18 mouse cellular contexts compared by ENCODE assay signal in the genomic region with DNA sequence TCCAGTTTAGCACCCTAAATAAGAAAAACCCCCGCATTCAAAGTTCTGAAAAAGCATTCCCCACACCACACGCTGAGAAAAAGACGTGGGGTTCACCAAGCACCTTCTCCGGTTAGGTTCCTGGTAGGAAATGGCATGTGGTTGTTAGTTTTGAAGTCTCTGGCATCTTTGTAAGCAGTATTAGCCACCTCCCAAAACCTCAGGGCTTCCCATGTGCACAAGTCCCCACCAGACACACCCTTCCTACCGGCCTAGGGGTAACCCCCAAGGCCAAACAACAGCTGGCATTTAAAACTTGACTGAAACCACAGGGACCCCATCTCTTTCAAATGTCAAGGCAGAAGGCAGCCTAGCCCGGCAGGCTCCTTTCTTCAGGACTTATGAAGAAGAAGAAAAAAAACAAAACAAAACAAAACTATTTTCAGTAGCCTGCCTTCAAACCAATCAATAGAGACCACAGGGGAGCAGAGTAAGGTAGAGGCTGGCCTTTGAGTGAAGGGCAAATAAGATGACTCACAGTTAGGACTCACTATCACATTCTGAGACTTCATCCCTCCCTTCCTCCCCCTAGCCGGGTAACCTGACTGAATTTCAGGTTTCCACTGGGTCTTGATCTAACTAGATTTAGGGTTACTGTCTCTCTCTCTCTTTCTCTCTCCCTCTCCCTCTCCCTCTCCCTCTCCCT.
DNase-seq lines count a peak whose midpoint lies in the region; ATAC-seq and TF ChIP-seq lines count a peak whose summit lies in the region.
"Had no signal": no experiment of that assay in that cellular context is flagged by ENCODE, and none has a peak within 500 bp of the region (broad histone marks: within the 10 kb centered on the region; RNA-seq: fewer than 3 reads in every experiment).

No protein-coding gene starts in this region.

- no peaks in the 10 kb centered on the region for H3K9me3 ChIP-seq in forebrain, embryonic 10.5 days
- no peaks in the 10 kb centered on the region for H3K9me3 ChIP-seq in forebrain, embryonic 11.5 days (ENCODE audit: control insufficient read depth, low read length)
- H3K9me3 ChIP-seq in E14TG2a.4 (ENCODE audit: low read length) = no peaks in the 10 kb centered on the region
- H3K9me3 ChIP-seq: limb, embryonic 12.5 days; neural tube, embryonic 12.5 days had no signal

- H3K4me1 ChIP-seq in forebrain, embryonic 10.5 days = peaks cover 55% of the 10 kb centered on the region
- peaks cover 13% of the 10 kb centered on the region for H3K4me1 ChIP-seq in forebrain, embryonic 11.5 days (replicated peaks; ENCODE audit: control insufficient read depth, insufficient read depth, low read length)
- H3K4me1 ChIP-seq in E14TG2a.4 (replicated peaks; ENCODE audit: low read depth, low read length) = peaks cover 67% of the 10 kb centered on the region

- TF ChIP-seq CTCF in E14TG2a.4 (conservative IDR thresholded peaks at IDR 0.05; ENCODE audit: low read length) = no peak

- H3K27ac ChIP-seq in forebrain, embryonic 10.5 days = peak overlapping the region; percentile 83
- H3K27ac ChIP-seq in forebrain, embryonic 11.5 days (ENCODE audit: low read depth, low read length) = no peak overlapping the region
- H3K27ac ChIP-seq: neural tube, embryonic 12.5 days had no signal

- H3K4me2 ChIP-seq in forebrain, embryonic 11.5 days (ENCODE audit: low read depth, low read length, severe bottlenecking) = no peak overlapping the region

- ATAC-seq in forebrain, embryonic 11.5 days (replicated peaks; ENCODE audit: low FRiP score) = no peak
- ATAC-seq in granulocyte monocyte progenitor cell, adult 5-6 weeks (replicated peaks; ENCODE audit: poor library complexity, severe bottlenecking) = no peak
- ATAC-seq: forebrain, postnatal 0 days; liver, postnatal 0 days had no signal

- no peak overlapping the region for H3K4me3 ChIP-seq in forebrain, embryonic 10.5 days
- no peak overlapping the region for H3K4me3 ChIP-seq in forebrain, embryonic 11.5 days (ENCODE audit: low read depth, low read length)
- peak overlapping the region; percentile 27 for H3K4me3 ChIP-seq in E14TG2a.4 (replicated peaks; ENCODE audit: low read length)
- H3K4me3 ChIP-seq: limb, embryonic 12.5 days; neural tube, embryonic 12.5 days had no signal

- H3K27me3 ChIP-seq in forebrain, embryonic 10.5 days (ENCODE audit: poor library complexity, severe bottlenecking) = no peaks in the 10 kb centered on the region
- H3K27me3 ChIP-seq in forebrain, embryonic 11.5 days (ENCODE audit: control insufficient read depth, insufficient read depth, low read length) = no peaks in the 10 kb centered on the region
- no peaks in the 10 kb centered on the region for H3K27me3 ChIP-seq in E14TG2a.4 (ENCODE audit: insufficient read depth, low read length)
- H3K27me3 ChIP-seq: limb, embryonic 12.5 days; neural tube, embryonic 12.5 days had no signal

- 0 out of 2 replicates have a peak, but pooled peaks cover 3% of the 10 kb centered on the region for H3K36me3 ChIP-seq in forebrain, embryonic 10.5 days (replicated peaks)
- H3K36me3 ChIP-seq in forebrain, embryonic 11.5 days (ENCODE audit: control insufficient read depth, insufficient read depth, low read length) = no peaks in the 10 kb centered on the region
- no peaks in the 10 kb centered on the region for H3K36me3 ChIP-seq in E14TG2a.4 (ENCODE audit: insufficient read depth, low read length)
- H3K36me3 ChIP-seq: limb, embryonic 12.5 days; neural tube, embryonic 12.5 days had no signal

- no peak overlapping the region for H3K9ac ChIP-seq in forebrain, embryonic 11.5 days (ENCODE audit: low read length)
- H3K9ac ChIP-seq: forebrain, postnatal 0 days; limb, embryonic 12.5 days; liver, postnatal 0 days; neural tube, embryonic 12.5 days had no signal

- DNase-seq in forebrain, embryonic 10.5 days (ENCODE audit: extremely low spot score, low spot score) = no peak
- no peak for DNase-seq in forebrain, embryonic 11.5 days (ENCODE audit: low spot score)
- DNase-seq in induced T-regulatory cell, adult 2 months (ENCODE audit: low read depth) = peak; percentile 58
- peak; percentile 56 for DNase-seq in thymus, postnatal 0 days (ENCODE audit: low spot score)
- DNase-seq in yolk sac, embryonic 10.5 days (ENCODE audit: low spot score) = no peak
- no peak for DNase-seq in kidney, adult 9 months
- DNase-seq: cerebellum, adult 11-12 months; forebrain, postnatal 0 days; heart, adult 11 months; heart, postnatal 10 days; kidney, adult 2 months; layer of hippocampus, adult 9-11 months; liver, postnatal 0 days; right cerebral cortex, adult 18-20 months had no signal

- 23% methylated on average over 7 of the region's 7 CpGs for WGBS in forebrain, embryonic 10.5 days
- WGBS in forebrain, embryonic 11.5 days = 27% methylated on average over 7 of the region's 7 CpGs

Comparison
In these comparisons a context has a peak if more than half of its experiments do, and no peak if none do; other contexts are left out.
1. DNase-seq: peak in induced T-regulatory cell, adult 2 months (single experiment) and thymus, postnatal 0 days (single experiment); none in forebrain, embryonic 10.5 days (single experiment), forebrain, embryonic 11.5 days (single experiment), yolk sac, embryonic 10.5 days (single experiment) and kidney, adult 9 months (single experiment).